Mouse (Mus musculus): ENCODE results near the gene Ksr1.

DNA sequence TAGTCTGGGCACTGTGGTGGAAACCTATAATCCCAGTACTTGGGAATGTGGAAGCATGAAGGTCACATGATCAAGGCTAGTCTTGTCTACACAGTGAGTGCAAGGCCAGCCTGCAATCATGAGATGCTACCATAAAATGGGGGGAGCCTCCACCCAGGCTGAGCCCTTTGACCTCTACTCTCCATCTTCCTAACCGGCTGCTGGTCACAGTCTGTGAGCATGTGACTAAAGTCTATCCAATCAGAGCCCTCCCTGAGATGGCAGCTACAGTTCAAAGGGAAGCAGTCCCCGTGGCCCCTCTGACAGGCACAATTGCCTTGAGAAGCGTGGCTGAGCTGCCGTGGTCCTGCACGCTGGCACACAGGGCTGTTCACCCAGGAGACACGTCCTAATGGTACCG, 84.4 kb downstream of the Ksr1 start:
- TF ChIP-seq POLR2A (IDR thresholded peaks at IDR 0.05; ENCODE audit: insufficient read length, low read depth) (no peak), REST (IDR thresholded peaks at IDR 0.05; ENCODE audit: insufficient read depth, insufficient read length) (no peak), POLR2AphosphoS2 (IDR thresholded peaks at IDR 0.05; ENCODE audit: insufficient read length, low read depth) (no peak), TCF12 (IDR thresholded peaks at IDR 0.05; ENCODE audit: insufficient read depth, poor library complexity, severe bottlenecking) (no peak), MAX (IDR thresholded peaks at IDR 0.05; ENCODE audit: low read depth) (no peak), E2F4 (IDR thresholded peaks at IDR 0.05; ENCODE audit: insufficient read depth) (no peak)
